Mouse (Mus musculus) gastrocnemius, postnatal 14 days (tissue): Measurements from ENCODE around the gene Atp2c2. TPM values are rescaled to one million over a fixed set of nuclear protein-coding genes. Genes with fewer than 3 reads are reported as not detected.

Experiments used
- DNase-seq: peaks from one replicate; pipeline ENCODE4 v3.0.0; 2021; ENCODE audit warnings: mixed read lengths
- intact Hi-C: fragments of 180-260 bp; cut with DNase I; formaldehyde crosslinking; loops from one replicate; pipeline ENCODE4 v1.15.1; 2025; ENCODE audit warnings: low total_unique reads
- total RNA-seq, 2 experiments: library from RNA; stranded (reverse); gene quantifications; 2 replicates each; pipeline ENCODE4 v1.2.3; 2021

Gene Atp2c2
- total RNA-seq, 2 experiments from 2014 or later, result 0.12 TPM; not detected in 1

DNA sequence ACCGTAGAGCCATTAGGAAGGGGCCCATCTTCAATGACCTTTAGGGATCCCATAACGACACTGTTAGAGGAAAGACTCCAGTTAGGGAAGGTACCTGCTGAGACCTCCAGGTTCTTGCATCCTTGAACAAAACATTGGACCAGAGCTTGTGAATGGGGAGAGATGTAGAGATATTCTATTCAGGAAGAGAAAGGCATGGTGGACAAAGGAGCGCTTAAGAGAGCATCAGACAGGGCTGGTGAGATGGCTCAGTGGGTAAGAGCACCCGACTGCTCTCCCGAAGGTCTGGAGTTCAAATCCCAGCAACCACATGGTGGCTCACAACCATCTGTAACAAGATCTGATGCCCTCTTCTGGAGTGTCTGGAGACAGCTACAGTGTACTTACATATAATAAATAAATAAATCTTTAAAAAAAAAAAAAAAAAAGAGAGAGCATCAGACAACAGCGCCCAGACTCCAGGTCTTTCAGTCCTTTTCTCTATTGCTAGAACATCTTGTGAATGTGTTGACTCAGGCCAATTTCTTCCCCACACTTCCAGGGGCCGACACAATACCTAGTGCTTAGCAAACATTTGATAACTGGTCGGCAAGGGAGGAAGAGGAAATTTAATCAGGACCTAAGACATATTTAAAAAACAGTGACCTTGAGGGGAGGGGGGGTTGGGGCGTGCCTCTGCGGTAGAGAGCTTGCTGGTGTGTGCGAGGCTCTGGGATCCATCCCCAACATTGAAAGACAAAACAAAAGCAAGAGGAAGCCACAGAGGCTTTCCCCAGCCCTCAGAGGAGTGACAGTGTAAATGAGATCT is 37.5 kb downstream of the Atp2c2 start:
- intact Hi-C loops, result no loop called here
- no peak for DNase-seq

- intact Hi-C loops, result no loop called here
- DNase-seq, result no peak
Measured at GRCm38 (mm10) chr8:119738129-119738907, 38.5 kb downstream of the Atp2c2 start.

DNA sequence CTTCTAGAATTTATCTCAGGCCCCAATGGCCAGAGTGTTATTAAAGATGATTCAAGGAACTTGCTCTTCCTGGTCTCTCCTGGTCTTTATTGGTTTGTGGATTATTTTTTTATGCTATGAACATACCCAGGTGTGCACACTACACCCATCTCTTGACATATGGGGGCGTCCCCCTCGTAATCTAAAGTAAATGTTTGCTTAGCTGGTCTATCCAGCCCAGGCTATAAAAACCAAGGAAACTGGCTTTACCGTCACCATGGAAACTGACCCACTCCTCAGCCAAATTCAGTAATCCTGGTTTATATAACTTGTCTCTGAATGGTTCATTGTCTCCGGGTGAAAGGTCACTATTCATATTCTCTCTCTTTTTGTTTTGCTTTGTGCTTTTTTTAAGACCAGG is 40.8 kb downstream of the Atp2c2 start:
- intact Hi-C loops, result no loop called here
- no peak for DNase-seq

DNA sequence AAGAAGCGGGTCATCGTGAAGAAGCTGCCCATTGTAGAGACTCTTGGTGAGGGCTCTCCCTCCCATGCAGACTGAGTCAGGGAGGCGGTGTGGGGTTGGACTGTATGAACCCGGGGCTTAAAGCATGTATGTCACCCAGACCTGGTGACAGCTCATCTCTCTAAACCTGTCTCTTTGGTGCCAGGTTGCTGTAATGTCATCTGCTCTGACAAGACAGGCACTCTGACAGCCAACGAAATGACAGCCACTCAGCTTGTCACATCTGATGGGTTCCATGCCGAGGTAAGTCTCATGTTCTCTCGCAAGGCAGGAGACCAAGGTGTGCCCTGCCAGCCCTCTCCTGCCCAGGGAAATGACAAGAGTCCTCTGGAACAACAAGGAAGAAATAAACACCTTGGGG is 42.6 kb downstream of the Atp2c2 start:
- no peak for DNase-seq
- intact Hi-C loops, result no loop called here

- DNase-seq, result peak; percentile 48
- intact Hi-C loops, result no loop called here
Measured at GRCm38 (mm10) chr8:119743291-119744026, 43.6 kb downstream of the Atp2c2 start.

- no peak for DNase-seq
- intact Hi-C loops, result loop anchor here (5.0 kb wide), 1 partner anchor 42 kb away; the partner anchor contains the start of gene Atp2c2
Measured at GRCm38 (mm10) chr8:119744604-119745003, 44.8 kb downstream of the Atp2c2 start.

- DNase-seq, result no peak
- intact Hi-C loops, result no loop called here
Measured at GRCm38 (mm10) chr8:119755238-119756146, 55.7 kb downstream of the Atp2c2 start.

DNA sequence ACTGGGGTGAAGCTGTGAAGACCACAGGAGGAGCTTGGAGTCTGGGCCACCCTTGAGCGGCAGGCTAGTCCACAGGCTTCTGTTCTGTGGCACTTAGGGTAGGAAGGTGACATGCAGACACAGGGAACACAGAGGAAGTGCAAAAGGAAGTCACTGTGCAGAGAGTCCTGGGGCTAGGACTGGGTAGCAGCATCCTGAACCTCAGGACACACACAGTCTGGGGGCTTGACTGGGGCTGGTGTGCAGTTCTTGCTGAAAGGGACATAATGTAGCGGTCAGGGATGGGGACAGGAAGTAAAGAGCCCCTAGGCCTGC is 56.3 kb downstream of the Atp2c2 start:
- DNase-seq, result no peak
- intact Hi-C loops, result no loop called here

DNA sequence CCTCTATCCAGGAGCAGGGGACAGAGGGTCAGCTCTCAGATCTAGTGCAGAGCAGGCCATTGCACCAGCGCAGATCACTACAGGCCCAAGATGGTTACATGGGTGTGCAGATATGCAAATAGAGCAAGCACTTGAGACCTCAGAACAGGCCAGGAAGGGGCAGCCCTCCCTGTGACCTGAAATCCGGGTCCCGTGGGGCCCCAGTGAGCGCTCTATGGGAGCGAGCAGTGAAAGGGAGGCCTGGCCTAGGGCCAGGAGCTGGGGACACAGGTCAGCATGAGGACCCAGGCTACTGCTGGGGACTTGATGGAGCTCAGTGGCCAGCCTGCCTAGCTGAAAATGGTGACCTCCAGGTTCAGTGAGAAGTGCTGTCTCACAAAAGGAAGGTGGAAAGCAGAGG is 56.7 kb downstream of the Atp2c2 start:
- DNase-seq, result no peak
- intact Hi-C loops, result no loop called here

DNA sequence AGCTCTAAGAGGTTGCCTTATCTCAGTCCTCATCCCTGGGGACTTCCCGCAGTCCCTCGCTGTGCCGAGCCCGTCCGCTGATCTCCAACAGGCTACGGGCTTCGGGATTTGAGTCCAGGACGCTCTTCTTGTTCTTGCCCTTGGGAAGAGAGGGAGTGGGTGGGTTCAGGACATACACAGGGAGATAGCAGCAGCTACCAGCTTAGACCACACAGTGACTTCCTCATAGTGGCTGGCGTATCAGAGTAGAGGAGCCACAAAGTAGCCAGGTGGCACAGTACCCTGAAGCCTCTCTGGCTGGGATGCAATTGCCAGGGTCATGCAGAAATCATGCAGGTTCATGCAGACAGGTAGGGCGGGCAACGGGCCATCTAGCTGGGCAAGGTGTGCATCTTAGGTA is 61.9 kb downstream of the Atp2c2 start:
- no peak for DNase-seq
- intact Hi-C loops, result no loop called here

DNA sequence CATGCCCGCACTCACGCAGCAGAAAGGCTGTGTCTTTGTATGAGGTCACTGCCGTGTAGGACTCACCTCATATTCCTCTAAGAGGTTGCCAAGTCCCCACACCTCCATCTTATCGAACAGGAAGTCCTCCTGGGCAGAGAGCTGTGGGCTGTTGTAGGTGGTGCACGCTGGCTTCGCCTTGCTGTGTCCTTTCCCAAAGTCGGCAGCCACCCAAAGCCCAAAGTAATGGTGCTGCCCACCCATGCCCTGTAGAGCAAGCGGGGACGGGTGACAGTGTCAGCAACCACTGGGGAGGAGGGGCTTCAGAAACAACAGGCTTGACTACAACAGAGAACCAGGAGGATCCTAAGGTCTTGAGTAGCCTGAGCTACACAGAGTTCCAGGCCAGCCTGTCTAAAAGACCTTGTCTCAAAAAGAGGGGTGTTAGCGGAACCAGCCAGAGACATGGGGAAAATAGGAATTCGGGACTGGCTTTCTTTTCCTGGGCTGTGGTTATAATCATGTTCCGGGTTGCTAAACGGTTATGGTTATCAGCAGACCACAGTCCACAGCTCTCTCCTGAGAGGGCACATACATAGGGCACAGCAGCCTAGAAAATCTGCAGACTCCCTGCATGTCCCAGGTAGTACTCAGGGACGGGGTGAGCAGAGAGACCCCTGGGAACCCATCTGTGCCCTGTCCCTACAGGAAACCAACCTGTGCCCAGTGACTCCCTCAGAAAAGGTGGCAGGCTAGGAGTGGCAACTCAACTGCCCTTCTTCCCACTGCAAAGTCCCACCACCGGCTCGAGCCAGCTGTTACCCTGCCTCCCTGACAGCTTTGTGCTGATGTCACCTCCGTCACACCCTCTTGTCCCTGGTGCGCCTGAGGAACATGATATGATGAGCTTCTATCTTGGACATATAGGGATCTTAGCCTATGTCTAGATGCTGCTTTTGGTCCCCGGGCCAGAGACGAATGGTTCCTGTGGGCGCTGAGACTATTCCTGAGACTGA is 62.7 kb downstream of the Atp2c2 start:
- intact Hi-C loops, result no loop called here
- DNase-seq, result no peak

GRCm38 (mm10) chr8:119765311-119765710 is 65.5 kb downstream of the Atp2c2 start:
- DNase-seq, result no peak
- intact Hi-C loops, result no loop called here

GRCm38 (mm10) chr8:119765761-119766444 is 66.1 kb downstream of the Atp2c2 start:
- DNase-seq, result no peak
- intact Hi-C loops, result no loop called here

- no peak for DNase-seq
- intact Hi-C loops, result no loop called here
Measured at GRCm38 (mm10) chr8:119776668-119777245, 76.9 kb downstream of the Atp2c2 start.

GRCm38 (mm10) chr8:119777765-119778164 is 78.0 kb downstream of the Atp2c2 start:
- intact Hi-C loops, result loop anchor here (2.0 kb wide), 1 partner anchor 91 kb away; no protein-coding TSS in a partner anchor
- no peak for DNase-seq

- intact Hi-C loops, result loop anchor here (2.0 kb wide), 1 partner anchor 91 kb away; no protein-coding TSS in a partner anchor
Measured at GRCm38 (mm10) chr8:119778263-119778662, 78.5 kb downstream of the Atp2c2 start, which contains the start of gene Tldc1. Tldc1 (minus strand) TSS chr8:119778416.

More at GRCm38 (mm10) chr8:119778263-119778662, 78.5 kb downstream of the Atp2c2 start, which contains the start of gene Tldc1:
- peak; percentile 99 for DNase-seq
